Mouse (Mus musculus) layer of hippocampus, postnatal 10 days (tissue): ENCODE results near the gene 4930402H24Rik. TPM values are rescaled to one million over a fixed set of nuclear protein-coding genes. Genes with fewer than 3 reads are reported as not detected.

Source experiments
- DNase-seq, 2 experiments: peaks; one replicate each; pipeline ENCODE4 v3.0.0; 2021; ENCODE audit warnings: low spot score in 2 of 2
- total RNA-seq, 2 experiments: library from RNA; stranded (reverse); gene quantifications; 2 replicates each; pipeline ENCODE4 v1.2.3; 2021

4930402H24Rik gene
- total RNA-seq, 2 experiments from 2014 or later: 79.8 to 94.0 TPM

DNA sequence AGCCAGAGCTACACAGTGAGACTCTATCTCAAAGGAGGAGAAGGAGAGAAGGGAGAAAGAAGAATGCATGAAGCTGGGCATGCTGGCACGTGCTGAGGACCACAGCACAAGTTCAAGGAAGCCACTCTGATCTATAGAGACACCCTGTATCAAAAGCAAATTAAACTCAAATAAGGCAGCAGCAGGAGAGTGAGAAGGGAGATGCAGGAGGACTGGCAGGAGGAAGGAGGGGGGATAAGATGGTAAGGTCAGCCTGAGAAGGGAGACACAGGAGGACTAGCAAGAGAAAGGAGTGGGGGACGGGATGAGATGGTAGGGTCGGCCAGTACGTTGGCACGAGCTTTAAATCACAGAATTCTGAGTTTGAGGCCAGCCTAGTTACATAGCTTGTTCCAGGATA lies 90.0 kb downstream of the 4930402H24Rik start:
- DNase-seq: no peak

DNA sequence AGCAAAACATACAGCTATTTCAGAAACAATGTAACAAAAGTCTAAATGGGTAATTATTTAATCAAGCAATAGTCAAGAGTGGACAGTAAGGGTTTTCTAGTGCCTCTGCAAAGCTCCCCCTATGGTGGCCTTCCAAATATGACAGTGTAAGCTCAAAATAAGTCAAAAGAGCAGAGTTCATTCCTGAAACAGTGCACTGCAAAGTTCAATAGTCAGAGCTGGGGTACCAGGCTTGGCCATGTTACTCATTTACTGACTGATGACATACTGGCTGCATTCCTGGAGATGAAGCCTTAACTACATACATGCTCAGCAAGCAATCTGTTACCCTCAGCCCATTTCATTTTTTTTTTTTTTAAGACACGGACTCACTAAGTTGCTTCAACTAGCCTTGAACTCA lies 91.7 kb downstream of the 4930402H24Rik start:
- DNase-seq: no peak

DNA sequence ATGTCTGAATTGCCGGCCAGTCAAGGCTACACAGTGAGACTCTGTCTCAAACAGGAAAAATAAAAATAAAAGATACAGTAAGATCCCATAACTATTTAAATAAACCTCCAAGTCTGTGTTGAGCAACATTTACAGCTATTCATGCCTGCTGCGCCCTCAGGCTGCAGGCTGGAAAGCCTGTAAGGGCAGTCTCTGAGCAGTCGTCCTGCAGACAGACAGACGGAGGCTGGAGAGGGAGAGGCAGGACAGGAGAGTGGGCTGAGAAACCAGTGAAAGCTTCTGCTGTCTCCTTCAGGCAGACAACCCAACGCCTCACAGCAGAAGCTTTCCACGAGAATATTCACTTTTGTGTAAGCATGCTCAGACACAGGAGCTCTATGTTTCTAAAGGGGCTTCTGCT lies 92.5 kb downstream of the 4930402H24Rik start:
- DNase-seq: no peak

DNA sequence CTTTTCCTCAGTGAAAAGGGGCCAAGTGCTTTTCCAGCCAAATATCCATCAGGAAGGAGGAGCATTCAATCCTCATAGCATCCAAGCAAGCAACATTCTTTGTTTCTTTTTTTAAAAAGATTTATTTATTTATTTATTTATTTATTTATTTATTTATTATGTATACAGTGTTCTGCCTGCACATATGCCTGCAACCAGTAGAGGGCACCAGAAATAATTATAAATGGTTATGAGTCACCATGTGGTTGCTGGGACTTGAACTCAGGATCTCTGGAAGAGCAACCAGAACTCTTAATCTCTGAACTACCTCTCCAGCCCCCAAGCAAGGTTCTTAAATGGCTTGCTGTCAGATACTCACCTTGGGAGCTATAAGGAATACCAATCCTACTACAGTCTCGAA lies 93.7 kb downstream of the 4930402H24Rik start:
- no peak for DNase-seq

DNA sequence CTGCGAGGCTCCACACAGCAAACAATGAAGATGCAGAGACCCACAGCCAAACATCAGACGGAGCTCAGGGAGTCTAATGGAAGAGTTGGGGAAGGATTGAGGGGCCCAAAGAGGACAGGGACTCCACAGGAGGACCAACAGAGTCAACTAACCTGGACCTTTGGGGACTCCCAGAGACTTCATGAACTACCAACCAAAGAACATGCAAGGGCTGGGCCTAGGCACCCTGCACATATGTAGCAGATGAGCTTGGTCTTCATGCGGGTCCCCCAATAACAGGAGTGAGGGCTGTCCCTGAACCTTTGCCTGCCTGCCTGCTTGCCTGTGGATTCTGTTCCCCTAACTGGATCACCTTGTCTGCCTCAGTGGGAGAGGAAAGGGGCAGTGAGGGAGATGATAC lies 101.1 kb downstream of the 4930402H24Rik start:
- DNase-seq: no peak

DNA sequence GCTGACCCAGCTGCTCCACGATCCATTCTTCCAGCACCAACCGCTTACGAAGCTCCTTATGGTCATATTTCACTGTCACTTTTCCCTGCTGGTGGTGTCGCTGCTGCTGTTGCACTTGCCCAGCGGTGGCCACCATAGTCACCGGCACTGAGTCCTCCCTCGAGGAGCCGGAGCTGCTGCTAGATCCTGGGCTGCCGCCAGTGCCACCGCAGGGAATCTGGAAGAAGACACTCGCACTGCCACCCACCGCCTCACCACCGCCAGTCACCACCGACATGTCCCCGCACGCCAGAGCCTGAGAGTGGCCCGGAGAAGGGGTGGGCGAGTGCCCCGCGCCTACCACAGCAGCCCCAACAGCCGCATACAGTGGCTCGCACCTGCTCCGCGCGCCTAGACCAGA lies 102.5 kb downstream of the 4930402H24Rik start:
- DNase-seq: peak in 1 of 2 experiments; percentile 10

DNA sequence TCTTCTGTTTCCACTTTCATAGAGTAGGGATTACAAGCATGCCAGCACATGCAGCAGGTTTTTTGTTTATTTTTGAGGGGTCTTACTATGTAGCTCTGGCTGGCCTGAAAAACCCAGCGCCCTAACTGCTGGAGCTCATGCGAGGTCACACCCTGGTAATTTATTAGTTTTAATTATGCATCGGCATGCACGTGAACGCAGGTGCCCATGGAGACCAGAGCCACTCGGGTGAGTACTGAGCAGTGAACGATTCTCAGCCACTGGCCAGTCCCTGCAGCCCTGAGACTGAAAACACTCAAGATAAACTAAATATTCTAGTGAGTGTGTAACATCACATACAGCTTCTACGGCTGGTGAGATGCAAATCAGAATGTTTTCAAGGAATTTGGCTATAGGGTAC lies 110.5 kb downstream of the 4930402H24Rik start:
- DNase-seq: no peak

DNA sequence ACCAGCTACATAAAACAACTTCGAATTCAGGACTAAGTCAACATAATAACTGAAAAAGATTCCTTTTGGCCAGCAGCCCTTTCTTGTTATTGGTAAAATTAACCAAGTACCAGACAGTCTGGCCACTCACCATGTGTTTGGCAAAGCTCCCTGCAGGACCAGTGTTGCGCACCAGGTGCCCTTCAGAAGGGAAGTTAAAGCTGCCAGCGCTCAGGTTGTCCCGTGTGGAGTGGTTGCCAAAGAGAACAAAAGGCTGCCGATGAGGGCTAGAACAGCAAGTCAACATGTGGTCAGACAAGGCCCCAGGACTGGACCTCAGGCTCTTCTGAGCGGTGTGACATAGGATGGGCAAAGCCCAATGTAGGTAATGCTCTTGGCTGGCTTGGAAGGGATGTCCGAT lies 114.5 kb downstream of the 4930402H24Rik start:
- no peak for DNase-seq

DNA sequence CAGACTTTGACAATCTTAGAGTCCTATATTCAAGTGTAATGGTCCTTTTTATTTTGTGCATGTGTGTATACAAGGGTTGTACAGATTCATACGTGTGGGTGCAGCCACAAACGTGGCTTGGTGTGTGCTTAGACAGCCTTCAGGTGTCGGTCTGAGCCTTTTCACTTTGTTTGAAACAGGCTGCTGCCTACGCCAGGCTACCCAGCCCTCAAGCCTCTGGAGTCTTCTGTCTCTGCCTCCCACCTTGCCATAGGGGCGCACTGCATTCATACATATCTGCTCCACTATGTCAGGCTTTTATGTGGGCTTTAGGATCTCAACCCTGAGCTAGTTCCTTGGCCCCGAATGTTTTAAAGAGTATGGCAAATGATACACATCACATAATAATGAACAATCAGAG lies 116.6 kb downstream of the 4930402H24Rik start:
- no peak for DNase-seq

DNA sequence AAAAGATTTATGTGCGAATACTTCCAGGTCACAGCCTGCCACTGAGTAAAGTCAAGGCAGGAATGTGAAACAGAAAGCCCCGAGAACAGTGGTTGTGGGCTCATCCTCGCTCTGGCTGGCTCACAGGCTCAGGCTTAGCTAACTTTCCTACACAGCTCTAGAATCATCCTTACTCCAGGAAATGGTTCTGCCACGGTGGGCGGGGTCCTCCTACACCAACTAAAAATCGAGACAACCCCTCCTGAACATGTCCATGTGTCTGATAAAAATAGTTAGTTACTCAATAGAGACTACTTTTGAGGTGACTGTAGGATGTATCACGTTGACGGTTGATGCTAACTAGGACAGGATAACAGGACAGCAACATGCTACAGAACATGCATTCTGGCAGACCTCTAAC lies 117.2 kb downstream of the 4930402H24Rik start:
- no peak for DNase-seq

DNA sequence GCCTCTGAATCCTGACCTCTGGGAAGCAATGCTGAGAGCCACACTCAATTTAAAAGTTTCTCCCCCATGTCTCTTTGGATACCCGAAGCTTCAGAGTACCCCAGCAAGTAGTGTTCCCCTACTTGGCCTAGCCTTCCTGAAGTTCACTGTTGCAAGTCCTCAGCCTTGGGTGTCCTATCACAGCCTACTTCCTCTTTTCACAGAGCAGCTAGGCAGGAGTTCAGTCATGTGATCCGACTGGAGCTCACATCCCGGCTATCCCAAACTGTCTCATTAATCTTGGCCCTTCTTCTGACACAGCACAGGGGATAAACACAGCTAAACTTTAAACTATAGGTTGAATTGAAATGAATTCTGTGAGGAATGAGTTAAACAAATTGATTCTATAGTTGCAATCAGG lies 121.3 kb downstream of the 4930402H24Rik start:
- DNase-seq: no peak

DNA sequence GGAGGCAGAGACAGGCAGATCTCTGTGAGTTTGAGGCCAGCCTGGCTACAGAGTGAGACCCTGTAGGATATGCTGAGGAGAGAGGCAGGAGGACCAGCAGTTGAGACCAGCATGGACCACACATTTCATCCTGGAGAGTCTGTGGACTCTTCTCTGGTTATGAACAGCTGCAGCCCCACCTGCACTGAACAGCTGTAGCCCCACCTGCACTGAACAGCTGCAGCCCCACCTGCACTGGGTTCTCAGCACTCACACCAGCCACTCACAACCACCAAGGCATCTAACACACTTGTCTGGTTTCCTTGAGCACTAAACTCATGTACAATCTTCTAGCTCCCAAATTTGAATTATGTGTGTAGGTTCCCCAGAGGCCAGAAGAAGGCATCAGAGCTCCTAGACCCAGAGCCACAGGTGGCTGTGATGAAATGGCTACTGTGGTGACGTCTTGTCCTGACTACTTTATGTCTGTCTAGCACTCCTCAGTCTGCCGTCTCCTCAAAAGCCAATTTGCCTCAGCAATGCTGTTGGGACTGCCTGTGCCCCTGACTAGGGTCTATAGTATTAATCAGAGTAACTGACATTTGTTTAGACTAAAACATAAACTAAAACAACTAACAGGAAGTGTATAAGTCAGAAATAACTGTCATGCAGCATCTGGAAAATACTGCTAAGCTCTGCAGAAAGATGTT lies 125.4 kb downstream of the 4930402H24Rik start:
- DNase-seq: no peak

DNA sequence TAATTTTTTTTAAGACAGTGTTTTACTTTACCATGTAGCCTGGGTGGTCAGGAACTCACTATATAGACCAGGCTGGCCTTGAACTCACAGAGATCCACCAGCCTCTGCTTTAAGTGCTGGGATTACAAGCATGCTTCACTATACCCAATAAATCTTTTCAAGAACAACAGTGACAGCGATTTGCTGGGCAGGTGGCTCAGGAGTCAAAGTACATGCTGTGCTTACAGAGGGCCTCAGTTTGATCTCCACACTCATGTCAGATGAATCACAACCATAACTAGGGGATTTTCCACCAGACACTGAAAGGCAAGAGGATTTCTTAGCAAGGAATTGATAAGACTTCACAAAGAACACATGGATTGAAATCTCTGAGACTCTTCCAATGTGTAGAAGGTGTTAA lies 126.3 kb downstream of the 4930402H24Rik start:
- DNase-seq: no peak

DNA sequence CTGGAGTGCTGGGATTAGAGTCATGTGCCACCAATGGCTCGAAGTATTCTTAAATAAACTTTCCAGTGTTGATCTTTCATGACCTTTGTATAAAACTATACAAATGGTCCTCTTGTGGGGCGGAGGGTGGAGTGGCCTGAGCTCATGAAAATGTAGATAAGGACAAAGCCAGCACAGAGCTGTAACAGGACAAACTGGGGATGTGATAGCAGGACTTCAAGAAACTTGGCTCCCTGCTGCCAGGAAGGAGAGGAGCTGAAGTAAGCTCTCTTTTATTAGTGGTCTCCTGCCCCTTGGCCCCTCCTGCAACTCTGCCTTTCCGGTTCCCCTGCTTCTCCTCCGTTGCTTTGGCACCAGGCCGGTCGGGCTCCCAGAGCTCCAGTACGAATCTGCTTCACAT lies 129.6 kb downstream of the 4930402H24Rik start:
- DNase-seq: no peak

DNA sequence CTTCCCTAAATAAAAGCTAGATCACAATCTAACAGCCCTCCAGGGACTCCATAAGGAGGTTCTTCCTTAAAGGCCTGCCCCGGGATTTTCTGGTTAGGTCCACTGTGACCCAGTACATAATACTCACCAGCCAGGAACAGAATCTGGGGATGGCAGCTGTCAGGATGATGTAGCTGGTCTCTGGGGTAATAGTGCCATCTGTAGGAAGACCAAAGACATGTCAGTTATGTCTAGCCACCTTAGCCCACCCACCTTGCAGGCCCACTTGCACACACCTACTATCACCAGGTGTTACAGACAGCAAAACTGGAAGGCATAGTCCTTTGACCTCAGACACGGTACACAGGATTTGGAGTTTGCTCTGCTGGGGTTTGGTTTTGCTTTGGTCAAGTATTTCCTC lies 138.7 kb downstream of the 4930402H24Rik start:
- no peak for DNase-seq

DNA sequence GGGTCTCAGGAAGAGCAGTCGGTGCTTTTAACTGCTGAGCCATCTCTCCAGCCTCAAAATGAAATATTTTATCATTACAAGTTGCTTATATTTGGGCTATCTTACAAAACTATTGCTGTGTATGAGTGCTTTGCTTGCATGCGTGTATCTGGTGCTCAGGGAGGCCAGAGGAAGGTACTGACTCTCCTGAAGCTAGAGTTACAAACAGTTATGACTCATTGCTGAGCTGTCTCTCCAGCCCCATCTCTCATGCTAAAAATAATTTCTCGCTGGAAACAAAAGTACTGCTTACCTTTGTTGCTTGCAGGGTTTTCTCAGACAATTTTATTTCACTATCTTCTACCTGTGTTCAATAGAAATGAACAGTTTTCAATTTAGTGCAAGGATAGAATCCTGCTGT lies 140.8 kb downstream of the 4930402H24Rik start:
- DNase-seq: no peak

DNA sequence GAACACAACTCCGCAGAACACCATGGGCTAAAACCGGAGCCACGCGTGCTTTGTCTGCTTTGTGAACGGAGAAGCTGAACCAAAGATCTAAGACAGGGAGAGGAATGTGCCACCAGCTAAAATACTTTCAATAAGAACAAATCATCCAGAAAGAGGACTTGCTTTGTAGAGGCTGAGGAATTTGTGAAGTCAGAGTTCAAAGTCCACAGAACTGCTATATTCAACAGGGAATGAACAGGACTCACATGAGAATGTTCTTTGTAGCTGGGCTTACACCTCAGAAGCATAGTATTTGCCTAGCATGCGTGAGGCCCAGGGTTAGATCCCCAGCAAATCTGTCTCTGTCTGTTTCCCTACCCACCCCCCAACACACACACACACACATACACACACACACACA lies 145.3 kb downstream of the 4930402H24Rik start:
- no peak for DNase-seq

DNA sequence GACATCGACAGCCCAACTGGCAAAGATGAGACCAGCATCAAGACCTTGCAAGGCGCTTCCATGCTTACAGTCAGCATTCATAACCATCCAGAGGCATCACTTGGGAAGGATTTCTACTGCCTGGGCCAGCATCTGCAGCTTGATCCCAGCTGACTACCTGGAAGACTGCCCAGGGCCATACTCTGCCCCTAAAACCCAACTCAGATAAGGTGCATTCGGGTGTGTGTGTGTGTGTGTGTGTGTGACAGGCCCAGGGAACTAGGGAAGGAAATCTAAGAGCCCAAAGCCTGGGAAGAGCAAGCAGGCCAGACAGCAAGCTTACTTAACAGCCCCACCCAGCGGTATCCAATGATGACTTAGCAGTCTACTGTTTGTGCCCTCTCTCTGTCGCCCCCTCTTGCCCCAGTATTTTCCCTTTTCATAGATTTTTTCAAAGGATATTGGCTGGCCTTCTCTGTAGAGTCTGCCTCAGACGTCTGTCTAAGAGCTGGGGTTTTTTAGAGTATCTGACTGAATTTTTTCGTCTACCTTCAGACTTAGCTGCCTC lies 151.1 kb downstream of the 4930402H24Rik start:
- no peak for DNase-seq

DNA sequence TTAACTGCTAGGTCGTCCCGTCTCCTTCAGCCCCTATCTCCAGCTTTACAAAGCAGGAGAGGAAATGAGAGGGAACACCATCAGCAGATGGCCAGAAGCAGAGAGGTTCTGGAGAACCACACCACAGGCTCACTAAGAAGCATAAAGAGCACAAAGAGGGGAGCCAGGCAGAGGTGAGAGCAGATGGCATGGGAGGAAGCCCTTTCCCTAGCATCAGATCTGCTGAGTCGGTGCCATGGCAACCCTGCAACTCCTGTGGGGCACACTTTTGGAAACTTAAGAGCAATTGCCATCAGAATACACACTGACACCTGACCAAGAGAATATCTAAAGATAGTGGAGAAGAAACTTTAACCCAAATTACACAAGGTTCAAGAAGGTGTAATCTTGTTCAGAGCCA lies 151.6 kb downstream of the 4930402H24Rik start:
- no peak for DNase-seq

DNA sequence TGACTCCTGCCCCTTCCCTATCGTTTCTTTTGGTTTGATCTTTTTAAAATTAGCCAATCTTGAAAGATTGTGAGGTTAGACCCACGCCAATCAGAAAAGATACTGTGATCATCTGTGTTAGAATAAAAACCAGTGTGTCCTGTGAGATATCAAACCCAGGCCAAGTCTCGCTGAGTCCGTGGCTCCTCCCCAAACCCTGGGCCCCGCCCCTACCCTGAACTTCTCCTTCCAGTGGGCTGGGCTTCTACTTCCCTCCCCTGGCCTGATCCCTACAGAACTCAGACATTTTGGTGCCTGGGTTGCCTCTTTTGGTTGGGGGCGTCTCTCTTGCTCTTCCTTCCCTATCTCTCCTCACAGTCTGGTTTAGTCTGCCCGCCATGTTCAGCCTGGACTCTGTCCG lies 155.8 kb downstream of the 4930402H24Rik start:
- DNase-seq: no peak

DNA sequence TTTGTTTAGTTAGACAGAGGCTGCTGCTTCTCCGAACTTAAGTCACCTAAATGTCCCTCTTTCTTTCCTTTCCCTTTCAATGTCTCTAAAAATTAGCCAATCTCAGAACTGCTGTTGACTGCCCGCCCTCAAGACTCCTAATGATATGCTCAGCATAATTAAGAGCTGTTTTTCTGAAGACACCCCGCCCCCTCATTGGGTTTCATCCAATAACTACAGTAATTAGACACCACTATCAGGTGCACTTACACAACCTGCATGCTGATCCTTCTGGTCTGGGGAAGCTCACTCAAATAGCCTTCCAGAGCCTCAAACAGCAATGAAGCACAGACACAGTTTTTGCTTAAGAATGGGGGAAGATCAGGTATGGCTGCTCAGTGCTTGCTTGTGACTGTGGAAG lies 156.5 kb downstream of the 4930402H24Rik start:
- DNase-seq: no peak

DNA sequence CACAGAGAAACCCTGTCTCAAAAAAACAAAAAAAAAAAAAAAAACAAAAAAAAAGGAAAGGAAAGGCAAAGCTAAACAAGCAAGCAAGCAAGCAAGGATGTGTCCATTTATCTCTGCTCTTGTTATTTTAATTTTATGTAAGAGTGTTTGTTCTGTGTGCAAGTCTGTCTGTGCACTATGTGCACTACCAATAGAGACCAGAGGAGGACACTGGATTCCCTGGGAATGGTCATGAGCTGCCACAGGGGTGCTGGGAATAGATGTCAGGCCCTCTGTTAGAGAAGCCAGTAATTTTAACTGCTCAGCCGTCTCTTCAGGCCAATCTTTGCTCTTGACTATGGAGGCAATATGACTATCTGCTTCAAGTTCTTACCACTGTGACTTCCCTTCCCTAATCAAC lies 162.6 kb downstream of the 4930402H24Rik start:
- no peak for DNase-seq

DNA sequence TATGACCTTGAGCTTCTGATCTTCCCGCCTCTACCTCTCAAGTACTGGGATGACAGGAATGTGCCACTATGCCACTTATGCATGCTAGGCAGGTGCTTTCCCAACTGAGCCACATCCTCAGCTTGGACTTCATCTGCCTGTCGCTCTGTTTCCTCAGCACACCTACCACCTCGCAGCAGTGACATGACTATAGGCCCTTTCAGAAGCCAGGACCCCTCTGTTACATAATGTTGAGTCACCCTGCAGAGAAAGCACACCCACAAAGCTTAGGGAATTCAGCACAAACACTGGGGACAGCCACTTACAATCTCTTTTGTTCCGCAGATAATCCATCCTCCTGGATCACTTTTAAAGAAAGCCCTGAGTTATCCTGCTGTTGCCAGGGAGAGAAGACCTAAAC lies 166.1 kb downstream of the 4930402H24Rik start:
- DNase-seq: no peak
